Mouse (Mus musculus) adrenal gland, adult 2 months (tissue): ENCODE results near the gene Col4a2. TPM values are rescaled to one million over a fixed set of nuclear protein-coding genes. Genes with fewer than 3 reads are reported as not detected.
"Not testable (repeated sequence)": the region's sequence is repeated elsewhere in the genome, so short reads cannot be mapped to it uniquely, and the experiment has no call there.

Experiments
- DNase-seq: peaks from one replicate; pipeline ENCODE4 v3.0.0; 2021
- polyA plus RNA-seq: library from polyadenylated mRNA; depleted of rRNA; stranded (reverse); fragments of >200 nt; gene quantifications from 2 replicates; pipeline ENCODE4 v1.2.3, GENCODE M21; 2012; rRNA removed
- total RNA-seq, 2 experiments: library from RNA; stranded (reverse); gene quantifications; 2 replicates each; pipeline ENCODE4 v1.2.3; 2021

Col4a2 gene
- total and polyA plus RNA-seq, 3 experiments = 115 to 193 (median 127) TPM

DNA sequence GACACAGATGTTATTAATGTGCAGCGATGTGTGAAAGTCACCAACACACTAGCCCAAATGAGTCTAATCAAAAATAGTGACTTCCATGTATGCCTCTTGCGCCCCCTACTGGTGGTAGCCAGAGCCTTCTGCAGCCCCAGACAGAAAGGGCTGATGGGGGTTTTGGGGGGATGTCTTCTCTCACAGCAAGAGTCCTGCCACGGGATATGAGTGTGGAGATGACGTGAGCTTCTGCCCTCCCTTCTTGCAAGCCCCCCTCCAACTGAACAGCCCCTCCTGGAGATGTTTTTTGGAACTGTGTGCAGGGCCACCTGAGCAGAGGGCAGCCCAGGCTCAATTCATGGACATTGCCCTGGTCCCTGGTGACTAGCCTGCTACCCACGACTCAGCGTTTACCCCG lies 173.5 kb downstream of the Col4a2 start:
- peak; percentile 66 for DNase-seq

DNA sequence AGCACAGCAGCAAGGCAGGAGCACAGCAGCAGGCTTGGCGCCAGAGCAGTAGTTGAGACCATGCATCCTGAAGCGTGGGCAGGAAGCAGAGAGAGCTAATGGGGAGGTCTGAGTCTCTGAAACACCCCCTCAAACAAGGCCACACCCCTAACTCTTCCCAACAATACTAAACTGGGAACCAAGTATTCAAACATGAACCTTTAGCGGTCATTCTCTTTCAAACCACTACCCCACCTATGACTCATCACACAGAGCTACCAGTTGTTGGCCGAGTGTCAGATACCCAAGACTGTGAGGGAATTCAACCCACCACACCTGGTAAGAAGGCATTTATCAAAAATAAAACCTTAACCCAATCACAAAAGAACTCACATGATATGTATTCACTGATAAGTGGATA lies 174.6 kb downstream of the Col4a2 start:
- DNase-seq = no peak

DNA sequence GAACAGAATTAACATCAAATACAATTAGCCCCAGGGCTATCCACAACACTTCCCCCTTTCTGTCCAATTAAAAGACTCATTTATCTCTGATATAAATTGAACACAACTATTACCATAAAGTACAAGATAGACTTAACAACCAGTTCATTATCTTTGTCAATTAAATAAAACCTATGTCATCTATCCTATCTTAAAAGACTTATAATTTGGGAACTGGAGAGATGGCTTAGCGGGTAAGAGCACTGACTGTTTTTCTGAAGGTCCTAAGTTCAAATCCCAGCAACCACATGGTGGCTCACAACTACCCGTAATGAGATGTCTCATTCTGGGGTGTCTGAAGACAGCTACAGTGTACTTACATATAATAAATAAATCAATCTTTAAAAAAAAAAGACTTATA lies 179.7 kb downstream of the Col4a2 start:
- not testable (repeated sequence) for DNase-seq

DNA sequence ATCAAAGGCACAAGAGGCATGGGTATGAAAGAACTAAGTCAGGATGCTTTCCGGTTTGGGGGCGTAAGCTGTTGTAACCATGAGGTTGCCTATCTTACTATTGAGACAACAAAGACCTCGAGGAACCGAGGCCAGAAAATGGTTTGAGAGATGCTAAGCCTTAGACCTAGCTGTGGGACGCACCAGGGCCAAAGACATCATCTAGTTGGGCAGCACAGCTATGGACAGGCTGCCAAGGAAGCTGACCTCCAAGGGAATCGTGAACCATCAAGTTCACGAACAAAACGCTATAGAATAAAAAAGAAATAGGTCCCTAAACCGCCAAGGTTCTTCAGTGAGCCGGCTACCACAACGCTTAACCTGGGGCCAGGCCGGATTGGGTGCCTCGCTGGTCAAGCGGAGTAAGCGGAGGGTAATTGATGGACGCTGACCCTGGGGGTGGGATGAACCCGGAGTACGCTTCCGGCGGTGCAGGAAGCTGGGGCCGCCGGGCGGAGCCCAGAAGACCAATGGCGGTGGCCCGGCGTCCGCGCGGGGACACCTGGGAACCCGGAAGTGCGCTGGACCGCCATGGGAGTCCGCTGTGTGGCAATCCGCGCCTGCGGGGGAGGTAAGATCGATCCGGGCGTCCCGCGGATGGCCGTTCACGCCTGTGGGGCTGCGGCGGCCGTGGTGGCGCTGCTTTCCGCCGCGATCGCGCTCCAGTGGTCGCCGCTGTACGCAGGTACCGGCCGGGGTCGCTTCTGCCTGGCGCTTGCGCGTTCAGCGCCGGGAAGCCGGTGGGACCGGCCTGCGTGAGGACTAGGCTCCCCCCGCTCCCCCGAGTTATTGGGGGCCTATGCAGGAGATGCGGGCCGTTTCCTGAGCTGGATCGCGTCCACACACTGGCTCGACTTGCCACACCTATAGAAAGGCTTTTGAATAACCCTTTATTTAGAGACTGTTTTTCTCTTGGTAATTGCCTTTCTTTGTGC lies 184.7 kb downstream of the Col4a2 start, which contains the start of gene Naxd:
Gene Naxd, plus strand, starts transcription at position 490 of the 974 bp plus-strand sequence.
- DNase-seq = peak; percentile 95

DNA sequence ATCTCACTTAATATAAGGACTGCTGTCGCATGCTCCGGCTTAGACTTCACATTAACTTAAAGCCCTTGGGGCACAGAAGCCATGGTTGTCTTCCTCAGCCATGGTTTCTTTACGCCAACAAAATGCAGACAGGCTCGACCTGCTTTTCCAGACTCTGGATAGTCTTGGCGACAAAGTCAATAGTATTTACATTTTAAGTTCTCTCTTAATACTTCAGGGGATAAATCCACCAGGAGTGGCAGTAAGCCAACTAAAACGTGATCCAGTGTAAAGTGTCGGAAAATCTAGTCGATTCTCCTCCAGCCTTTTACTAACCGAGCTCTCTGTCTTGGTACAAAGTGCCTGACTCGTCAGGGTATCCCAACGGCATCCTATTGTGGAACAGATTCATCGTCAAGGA lies 185.7 kb downstream of the Col4a2 start:
- DNase-seq = no peak

Other genes starting within 250 kb of the Col4a2 start
- 100 to 1,000 TPM; 260 to 455 TPM for gene Col4a1, start within 50 bp of the Col4a2 start, total RNA-seq
- 293 and 303 TPM in 2 replicates for gene Col4a1, start within 50 bp of the Col4a2 start, polyA plus RNA-seq
- 1 to 10 TPM; 7.9 to 9.6 TPM for gene Rab20, start 165.9 kb downstream of the Col4a2 start, total RNA-seq
- gene Rab20, start 165.9 kb downstream of the Col4a2 start, polyA plus RNA-seq = 16.6 and 19.6 TPM in 2 replicates
- gene Naxd, start 184.7 kb downstream of the Col4a2 start, total RNA-seq = 10 to 100 TPM; 67.2 to 75.3 TPM
- gene Naxd, start 184.7 kb downstream of the Col4a2 start, polyA plus RNA-seq = 103 and 114 TPM in 2 replicates
- gene Cars2, start 238.0 kb downstream of the Col4a2 start, total RNA-seq = 10 to 100 TPM; 48.0 to 58.2 TPM
- 82.1 and 91.7 TPM in 2 replicates for gene Cars2, start 238.0 kb downstream of the Col4a2 start, polyA plus RNA-seq
- 10 to 100 TPM; 36.2 to 40.3 TPM for gene Ing1, start 242.8 kb downstream of the Col4a2 start, total RNA-seq
- 8.8 and 9.8 TPM in 2 replicates for gene Ing1, start 242.8 kb downstream of the Col4a2 start, polyA plus RNA-seq